Mouse (Mus musculus) liver, postnatal 0 days (tissue): Measurements from ENCODE around the gene Cttn.

Experiments
- CTCF ChIP-seq: sonication (generic); IDR thresholded peaks from 2 replicates; pipeline ENCODE4 v1.5.1; 2016; ENCODE audit warnings: antibody characterized with exemption, low read depth
- EP300 ChIP-seq: IDR thresholded peaks from 2 replicates; pipeline ENCODE4 v1.6.1; 2016; ENCODE audit warnings: antibody characterized with exemption, low read depth, mild to moderate bottlenecking

- TF ChIP-seq CTCF (no peak), EP300 (no peak)
Observed at GRCm38 (mm10) chr7:144469908-144470544, 783 bp downstream of the Cttn start.
